In the genomic region with DNA sequence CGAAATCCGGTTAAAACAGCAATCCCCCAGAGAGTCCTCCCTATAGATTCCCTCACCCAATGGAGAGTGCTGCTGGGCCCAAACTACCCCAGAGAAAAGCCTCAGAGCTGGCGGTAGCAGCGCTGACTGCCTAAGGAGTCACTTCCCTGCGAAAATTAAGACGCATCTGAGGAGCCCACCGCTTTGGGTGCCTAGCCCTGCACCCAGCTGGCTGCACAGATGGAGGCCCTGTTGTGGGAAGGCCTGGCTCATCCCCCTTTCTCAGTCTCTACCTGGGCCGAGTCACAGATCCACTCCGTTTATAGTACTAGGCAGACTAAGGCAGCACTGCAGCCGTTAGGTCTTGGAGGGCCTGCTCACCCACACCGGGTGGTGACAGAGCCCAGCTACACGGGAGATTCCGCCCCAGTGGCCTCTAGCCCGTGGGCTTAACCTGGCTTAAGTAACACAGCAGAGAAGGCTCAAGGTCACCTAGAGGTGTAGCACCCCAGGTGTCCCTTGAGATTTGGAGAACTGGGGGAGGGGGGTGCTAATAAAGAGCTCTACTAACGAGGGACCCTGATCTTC, we compare ENCODE assay signal across 8 mouse cellular contexts. TPM values are rescaled to one million over a fixed set of nuclear protein-coding genes. Genes with fewer than 3 reads are reported as not detected.
DNase-seq lines count a peak whose midpoint lies in the region; ATAC-seq and TF ChIP-seq lines count a peak whose summit lies in the region.

No protein-coding gene starts in this region.

- peak overlapping the region; percentile 85 for H3K4me2 ChIP-seq in limb, embryonic 15.5 days

- ATAC-seq in limb, embryonic 15.5 days (ENCODE audit: insufficient number of reproducible peaks, low FRiP score, low TSS enrichment, low read depth): no peak

- no peak for TF ChIP-seq POLR2A in brain, embryonic 14.5 days (IDR thresholded peaks at IDR 0.05; ENCODE audit: borderline replicate concordance, extremely low read depth, insufficient read depth, insufficient read length, poor library complexity, severe bottlenecking)

- H3K4me3 ChIP-seq in E14TG2a.4 (replicated peaks; ENCODE audit: low read length): peak overlapping the region; percentile 74
- peak overlapping the region; percentile 70 for H3K4me3 ChIP-seq in limb, embryonic 15.5 days

- intact Hi-C loops in heart, postnatal 10 days (cut with DNase I): loop anchor here (2.0 to 5.0 kb wide), 3 partner anchors 141 to 241 kb away; no protein-coding TSS in a partner anchor

- peaks cover 69% of the 10 kb centered on the region for H3K4me1 ChIP-seq in E14TG2a.4 (replicated peaks; ENCODE audit: low read depth, low read length)
- H3K4me1 ChIP-seq in limb, embryonic 15.5 days: peaks cover 71% of the 10 kb centered on the region

- H3K27me3 ChIP-seq in E14TG2a.4 (ENCODE audit: insufficient read depth, low read length): peaks cover 95% of the 10 kb centered on the region
- peaks cover 89% of the 10 kb centered on the region for H3K27me3 ChIP-seq in limb, embryonic 15.5 days

- no peak for TF ChIP-seq CTCF in E14TG2a.4 (conservative IDR thresholded peaks at IDR 0.05; ENCODE audit: low read length)
- no peak for TF ChIP-seq CTCF in brain, embryonic 14.5 days (IDR thresholded peaks at IDR 0.05; ENCODE audit: borderline replicate concordance, extremely low read depth, insufficient read depth, insufficient read length)

- peak; percentile 55 for DNase-seq in brain, embryonic 14.5 days (ENCODE audit: low read depth)
- peak; percentile 45 to 47 for DNase-seq in heart, postnatal 10 days
- no peak for DNase-seq in MN1 (ENCODE audit: low spot score)
- no peak for DNase-seq in layer of hippocampus, adult 11-12 months (ENCODE audit: low spot score)
- DNase-seq in spleen, postnatal 10 days (ENCODE audit: low spot score in 2 of 2): no peak
- no peak for DNase-seq in B cell, adult 2 months

- peak overlapping the region; percentile 68; the same call in 1 of the 2 replicates for H3K9ac ChIP-seq in limb, embryonic 15.5 days

- H3K36me3 ChIP-seq in E14TG2a.4 (ENCODE audit: insufficient read depth, low read length): no peaks in the 10 kb centered on the region
- H3K36me3 ChIP-seq in limb, embryonic 15.5 days: no peaks in the 10 kb centered on the region

- WGBS in limb, embryonic 15.5 days: 17% methylated on average over 15 of the region's 15 CpGs

- no peaks in the 10 kb centered on the region for H3K9me3 ChIP-seq in E14TG2a.4 (ENCODE audit: low read length)
- no peaks in the 10 kb centered on the region for H3K9me3 ChIP-seq in limb, embryonic 15.5 days

- H3K27ac ChIP-seq in limb, embryonic 15.5 days: peak overlapping the region; percentile 97

RNA-seq across cellular contexts. Expression of gene Prdm16, which starts 1.7 kb away (rescaled TPM):
- polyA plus RNA-seq in brain, embryonic 14.5 days (2012; rRNA removed): 8.9 and 10.8 TPM in 2 replicates
- total RNA-seq in heart, postnatal 10 days (2021): 10 to 100 TPM; 20.7 to 22.2 TPM
- 16.9 and 17.5 TPM in 2 replicates for polyA plus RNA-seq in limb, embryonic 15.5 days (2015; fragmentation: Nextera tagmentation; extraction: Ambion mirVana)

RNA-seq across cellular contexts. Expression of gene Actrt2, which starts 29.3 kb away (rescaled TPM):
- polyA plus RNA-seq in brain, embryonic 14.5 days (2012; rRNA removed): not detected in 2 replicates
- total RNA-seq in heart, postnatal 10 days (2021): not detected
- not detected in 2 replicates for polyA plus RNA-seq in limb, embryonic 15.5 days (2015; fragmentation: Nextera tagmentation; extraction: Ambion mirVana)

Comparison
In these comparisons a context has a peak if more than half of its experiments do, and no peak if none do; other contexts are left out.
1. DNase-seq: peak in brain, embryonic 14.5 days (single experiment) and heart, postnatal 10 days (2 of 2); none in MN1 (single experiment), layer of hippocampus, adult 11-12 months (single experiment), spleen, postnatal 10 days (0 of 2) and B cell, adult 2 months (0 of 2).